Mouse (Mus musculus): ENCODE measurements around the gene Rpl21. TPM values are rescaled to one million over a fixed set of nuclear protein-coding genes. Genes with fewer than 3 reads are reported as not detected.
A peak's percentile ranks its signal among the peaks of the same experiment; 100 is the strongest.

The Rpl21 gene
- polyA plus RNA-seq, 1 experiment from 2014 or later, result 536 TPM

GRCm38 (mm10) chr5:146838836-146839648, 6.4 kb downstream of the Rpl21 start:
- DNase-seq (ENCODE audit: low spot score), result no peak
- 57% methylated on average over 12 of the region's 12 CpGs for WGBS
- Histone ChIP-seq H3K9me3 (replicated peaks) (no peaks in the 10 kb centered on the region), H3K36me3 (peaks cover 61% of the 10 kb centered on the region), H3K4me1 (peaks cover 7% of the 10 kb centered on the region), H3K27me3 (ENCODE audit: low read depth, poor library complexity, severe bottlenecking) (no peaks in the 10 kb centered on the region), H3K4me3 (no peak overlapping the region), H3K27ac (replicated peaks) (no peak overlapping the region)

- no peak for DNase-seq (ENCODE audit: low spot score)
- H3K9me3 ChIP-seq (replicated peaks), result no peaks in the 10 kb centered on the region
- H3K4me1 ChIP-seq, result peaks cover 7% of the 10 kb centered on the region
- WGBS, result 49% methylated on average over 5 of the region's 5 CpGs
- H3K36me3 ChIP-seq, result peaks cover 54% of the 10 kb centered on the region
- no peak overlapping the region for H3K4me3 ChIP-seq
- no peaks in the 10 kb centered on the region for H3K27me3 ChIP-seq (ENCODE audit: low read depth, poor library complexity, severe bottlenecking)
- no peak overlapping the region for H3K27ac ChIP-seq (replicated peaks)
These were observed 7.1 kb downstream of the Rpl21 start for GRCm38 (mm10) chr5:146839760-146840159.

GRCm38 (mm10) chr5:146840422-146840821, 7.7 kb downstream of the Rpl21 start:
- H3K9me3 ChIP-seq (replicated peaks), result no peaks in the 10 kb centered on the region
- 91% methylated on average over 4 of the region's 4 CpGs for WGBS
- peaks cover 10% of the 10 kb centered on the region for H3K4me1 ChIP-seq
- peaks cover 48% of the 10 kb centered on the region for H3K36me3 ChIP-seq
- no peak for DNase-seq (ENCODE audit: low spot score)
- no peak overlapping the region for H3K27ac ChIP-seq (replicated peaks)
- H3K27me3 ChIP-seq (ENCODE audit: low read depth, poor library complexity, severe bottlenecking), result no peaks in the 10 kb centered on the region
- no peak overlapping the region for H3K4me3 ChIP-seq

GRCm38 (mm10) chr5:146841301-146841700, 8.6 kb downstream of the Rpl21 start:
- WGBS, result 95% methylated on average over 5 of the region's 5 CpGs
- peaks cover 19% of the 10 kb centered on the region for H3K4me1 ChIP-seq

GRCm38 (mm10) chr5:146841996-146842395, 9.3 kb downstream of the Rpl21 start:
- no peak overlapping the region for H3K4me3 ChIP-seq
- H3K27me3 ChIP-seq (ENCODE audit: low read depth, poor library complexity, severe bottlenecking), result no peaks in the 10 kb centered on the region
- H3K27ac ChIP-seq (replicated peaks), result no peak overlapping the region
- DNase-seq (ENCODE audit: low spot score), result no peak
- peaks cover 36% of the 10 kb centered on the region for H3K36me3 ChIP-seq
- 92% methylated on average over 4 of the region's 4 CpGs for WGBS
- H3K9me3 ChIP-seq (replicated peaks), result no peaks in the 10 kb centered on the region
- peaks cover 21% of the 10 kb centered on the region for H3K4me1 ChIP-seq

More at GRCm38 (mm10) chr5:146841301-146841700, 8.6 kb downstream of the Rpl21 start:
- Histone ChIP-seq H3K27me3 (ENCODE audit: low read depth, poor library complexity, severe bottlenecking) (no peaks in the 10 kb centered on the region), H3K27ac (replicated peaks) (no peak overlapping the region), H3K4me3 (no peak overlapping the region), H3K9me3 (replicated peaks) (no peaks in the 10 kb centered on the region), H3K36me3 (peaks cover 39% of the 10 kb centered on the region)
- DNase-seq (ENCODE audit: low spot score), result no peak

GRCm38 (mm10) chr5:146844301-146844941, 11.7 kb downstream of the Rpl21 start:
- peak overlapping the region; percentile 91 for H3K27ac ChIP-seq (replicated peaks)
- 8% methylated on average over 6 of the region's 6 CpGs for WGBS
- no peaks in the 10 kb centered on the region for H3K9me3 ChIP-seq (replicated peaks)
- H3K36me3 ChIP-seq, result peaks cover 33% of the 10 kb centered on the region
- peaks cover 21% of the 10 kb centered on the region for H3K4me1 ChIP-seq
- no peak for DNase-seq (ENCODE audit: low spot score)
- peak overlapping the region; percentile 70 for H3K4me3 ChIP-seq
- no peaks in the 10 kb centered on the region for H3K27me3 ChIP-seq (ENCODE audit: low read depth, poor library complexity, severe bottlenecking)

GRCm38 (mm10) chr5:146844945-146845365, 12.3 kb downstream of the Rpl21 start, which contains the start of gene Rasl11a:
Gene Rasl11a (plus strand): TSS chr5:146845071.
- 0% methylated on average over 40 of the region's 40 CpGs for WGBS
- peak; percentile 90 for DNase-seq (ENCODE audit: low spot score)
- Histone ChIP-seq H3K36me3 (peaks cover 27% of the 10 kb centered on the region), H3K27ac (replicated peaks) (peak within 1 kb of the TSS; percentile 91), H3K4me1 (peaks cover 21% of the 10 kb centered on the region), H3K4me3 (peak within 1 kb of the TSS; percentile 70), H3K27me3 (ENCODE audit: low read depth, poor library complexity, severe bottlenecking) (no peaks in the 10 kb centered on the region), H3K9me3 (replicated peaks) (no peaks in the 10 kb centered on the region)

- Histone ChIP-seq H3K4me3 (peak overlapping the region; percentile 70), H3K4me1 (peaks cover 21% of the 10 kb centered on the region), H3K36me3 (peaks cover 23% of the 10 kb centered on the region), H3K27me3 (ENCODE audit: low read depth, poor library complexity, severe bottlenecking) (no peaks in the 10 kb centered on the region), H3K9me3 (replicated peaks) (no peaks in the 10 kb centered on the region), H3K27ac (replicated peaks) (no peak overlapping the region)
- DNase-seq (ENCODE audit: low spot score), result no peak
- WGBS, result 77% methylated on average over 2 of the region's 2 CpGs
These were observed 13.8 kb downstream of the Rpl21 start for GRCm38 (mm10) chr5:146846489-146846888.

GRCm38 (mm10) chr5:146848936-146849582, 16.4 kb downstream of the Rpl21 start:
- Histone ChIP-seq H3K27ac (replicated peaks) (no peak overlapping the region), H3K27me3 (ENCODE audit: low read depth, poor library complexity, severe bottlenecking) (no peaks in the 10 kb centered on the region), H3K9me3 (replicated peaks) (no peaks in the 10 kb centered on the region), H3K36me3 (peaks cover 23% of the 10 kb centered on the region), H3K4me3 (no peak overlapping the region), H3K4me1 (peaks cover 21% of the 10 kb centered on the region)
- 89% methylated on average over 4 of the region's 4 CpGs for WGBS
- no peak for DNase-seq (ENCODE audit: low spot score)

- Histone ChIP-seq H3K36me3 (no peaks in the 10 kb centered on the region), H3K4me1 (no peaks in the 10 kb centered on the region; the same call in 1 of the 2 replicates), H3K27ac (replicated peaks) (no peak overlapping the region), H3K27me3 (ENCODE audit: low read depth, poor library complexity, severe bottlenecking) (no peaks in the 10 kb centered on the region), H3K4me3 (no peak overlapping the region), H3K9me3 (replicated peaks) (no peaks in the 10 kb centered on the region; the same call in 1 of the 2 replicates)
- WGBS, result 92% methylated on average over 3 of the region's 3 CpGs
- DNase-seq (ENCODE audit: low spot score), result no peak
These were observed 23.4 kb downstream of the Rpl21 start for GRCm38 (mm10) chr5:146856106-146856505.

GRCm38 (mm10) chr5:146857620-146858019, 24.9 kb downstream of the Rpl21 start:
- H3K4me1 ChIP-seq, result peaks cover 10% of the 10 kb centered on the region
- H3K9me3 ChIP-seq (replicated peaks), result no peaks in the 10 kb centered on the region; the same call in 1 of the 2 replicates
- H3K4me3 ChIP-seq, result no peak overlapping the region
- H3K27me3 ChIP-seq (ENCODE audit: low read depth, poor library complexity, severe bottlenecking), result no peaks in the 10 kb centered on the region
- 84% methylated on average over 8 of the region's 8 CpGs for WGBS
- no peak for DNase-seq (ENCODE audit: low spot score)
- H3K36me3 ChIP-seq, result no peaks in the 10 kb centered on the region
- no peak overlapping the region for H3K27ac ChIP-seq (replicated peaks)

- WGBS, result 95% methylated on average over 9 of the region's 9 CpGs
These were observed 26.1 kb downstream of the Rpl21 start for GRCm38 (mm10) chr5:146858772-146859171.

More at GRCm38 (mm10) chr5:146858772-146859171, 26.1 kb downstream of the Rpl21 start:
- Histone ChIP-seq H3K36me3 (no peaks in the 10 kb centered on the region), H3K4me3 (no peak overlapping the region), H3K4me1 (peaks cover 10% of the 10 kb centered on the region), H3K27ac (replicated peaks) (no peak overlapping the region), H3K27me3 (ENCODE audit: low read depth, poor library complexity, severe bottlenecking) (no peaks in the 10 kb centered on the region), H3K9me3 (replicated peaks) (no peaks in the 10 kb centered on the region; the same call in 1 of the 2 replicates)
- no peak for DNase-seq (ENCODE audit: low spot score)
